Comparison of ENCODE assay signal across 23 mouse cellular contexts in the genomic region with DNA sequence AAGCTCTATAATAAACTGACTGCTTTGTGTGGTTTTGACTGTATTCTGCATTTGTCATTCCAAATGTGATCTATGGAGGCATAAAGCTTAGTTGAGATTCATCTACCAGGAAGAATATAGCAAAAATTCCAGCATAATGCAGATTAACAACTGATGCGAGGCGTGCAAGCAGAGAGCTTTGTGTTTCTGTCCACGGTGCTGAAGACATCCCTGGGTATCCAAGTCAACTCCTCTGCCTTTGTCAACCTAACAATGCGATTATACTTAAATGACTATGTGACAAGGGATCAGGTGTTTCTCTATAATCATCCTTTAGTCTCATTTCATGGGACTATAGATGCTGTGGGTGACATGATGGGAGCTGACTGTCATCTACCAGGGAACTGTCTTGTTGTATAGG.
A peak's percentile ranks its signal among the peaks of the same experiment; 100 is the strongest.
DNase-seq lines count a peak whose midpoint lies in the region; ATAC-seq and TF ChIP-seq lines count a peak whose summit lies in the region.
"Had no signal": no experiment of that assay in that cellular context is flagged by ENCODE, and none has a peak within 500 bp of the region (broad histone marks: within the 10 kb centered on the region; RNA-seq: fewer than 3 reads in every experiment).

No protein-coding gene starts in this region.

- TF ChIP-seq CTCF in layer of hippocampus, adult 2 months (conservative IDR thresholded peaks at IDR 0.05): no peak

- no peak overlapping the region for H3K4me2 ChIP-seq in hindbrain, embryonic 12.5 days (replicated peaks)
- H3K4me2 ChIP-seq in hindbrain, embryonic 16.5 days (ENCODE audit: low read length): no peak overlapping the region
- H3K4me2 ChIP-seq: embryonic facial prominence, embryonic 15.5 days; heart, embryonic 15.5 days; limb, embryonic 12.5 days; liver, embryonic 13.5 days; midbrain, embryonic 12.5 days; stomach, embryonic 15.5 days had no signal

- no peak overlapping the region for H3K9ac ChIP-seq in hindbrain, embryonic 12.5 days
- H3K9ac ChIP-seq in hindbrain, embryonic 16.5 days (ENCODE audit: low read depth, low read length): no peak overlapping the region
- H3K9ac ChIP-seq: embryonic facial prominence, embryonic 15.5 days; heart, embryonic 15.5 days; limb, embryonic 12.5 days; liver, embryonic 13.5 days; midbrain, embryonic 12.5 days; stomach, embryonic 15.5 days had no signal

- H3K27ac ChIP-seq in hindbrain, embryonic 12.5 days: 0 out of 2 replicates have a peak overlapping the region, but pooled peaks have one; percentile 36
- H3K27ac ChIP-seq in hindbrain, embryonic 16.5 days (ENCODE audit: low read depth, low read length): no peak overlapping the region
- H3K27ac ChIP-seq in layer of hippocampus, adult 2 months: 0 out of 2 replicates have a peak overlapping the region, but pooled peaks have one; percentile 23
- H3K27ac ChIP-seq: embryonic facial prominence, embryonic 15.5 days; heart, embryonic 15.5 days; limb, embryonic 12.5 days; liver, embryonic 13.5 days; macrophage; midbrain, embryonic 12.5 days; stomach, embryonic 15.5 days had no signal

- no peaks in the 10 kb centered on the region for H3K27me3 ChIP-seq in hindbrain, embryonic 12.5 days
- H3K27me3 ChIP-seq in hindbrain, embryonic 16.5 days (replicated peaks; ENCODE audit: control insufficient read depth, insufficient read depth, low read length): no peaks in the 10 kb centered on the region
- H3K27me3 ChIP-seq: embryonic facial prominence, embryonic 15.5 days; heart, embryonic 15.5 days; limb, embryonic 12.5 days; liver, embryonic 13.5 days; midbrain, embryonic 12.5 days; stomach, embryonic 15.5 days had no signal

- peaks cover 11% of the 10 kb centered on the region for H3K4me1 ChIP-seq in hindbrain, embryonic 12.5 days
- H3K4me1 ChIP-seq in hindbrain, embryonic 16.5 days (ENCODE audit: control insufficient read depth, insufficient read depth, low read depth, low read length): no peaks in the 10 kb centered on the region
- H3K4me1 ChIP-seq: embryonic facial prominence, embryonic 15.5 days; heart, embryonic 15.5 days; limb, embryonic 12.5 days; liver, embryonic 13.5 days; stomach, embryonic 15.5 days had no signal

- WGBS in hindbrain, embryonic 12.5 days: 61% methylated on average over 4 of the region's 4 CpGs
- 56% methylated on average over 4 of the region's 4 CpGs for WGBS in hindbrain, embryonic 16.5 days

- H3K9me3 ChIP-seq in hindbrain, embryonic 12.5 days (replicated peaks): no peaks in the 10 kb centered on the region
- no peaks in the 10 kb centered on the region for H3K9me3 ChIP-seq in hindbrain, embryonic 16.5 days (ENCODE audit: control insufficient read depth, low read length)
- H3K9me3 ChIP-seq: embryonic facial prominence, embryonic 15.5 days; heart, embryonic 15.5 days; limb, embryonic 12.5 days; liver, embryonic 13.5 days; midbrain, embryonic 12.5 days; stomach, embryonic 15.5 days had no signal

- DNase-seq in adrenal gland, postnatal 14 days: peak; percentile 10
- DNase-seq in adrenal gland, adult 18-20 months (ENCODE audit: low spot score in 2 of 2): no peak
- no peak for DNase-seq in layer of hippocampus, adult 2 months (ENCODE audit: low spot score in 2 of 2)
- no peak for DNase-seq in layer of hippocampus, postnatal 36 days
- DNase-seq in embryo, embryonic 10.5 days (ENCODE audit: low spot score): peak; percentile 23
- no peak for DNase-seq in right cerebral cortex, adult 18-20 months
- DNase-seq: cerebellum, postnatal 36 days; gastrocnemius, postnatal 36 days; heart, postnatal 4 days; kidney, postnatal 25 days; layer of hippocampus, adult 9-11 months; liver, embryonic 13.5 days; thymus, adult 2 months had no signal

- no peaks in the 10 kb centered on the region for H3K36me3 ChIP-seq in hindbrain, embryonic 12.5 days
- H3K36me3 ChIP-seq in hindbrain, embryonic 16.5 days (ENCODE audit: control insufficient read depth, insufficient read depth, low read length): no peaks in the 10 kb centered on the region
- H3K36me3 ChIP-seq: embryonic facial prominence, embryonic 15.5 days; heart, embryonic 15.5 days; limb, embryonic 12.5 days; liver, embryonic 13.5 days; midbrain, embryonic 12.5 days; stomach, embryonic 15.5 days had no signal

- no peak for ATAC-seq in hindbrain, embryonic 12.5 days (ENCODE audit: low FRiP score)
- ATAC-seq in hindbrain, embryonic 16.5 days: no peak
- ATAC-seq: activated CD4-positive, CD25-positive, alpha-beta regulatory T cell, adult 4 months; CD4-positive, CD25-positive, alpha-beta regulatory T cell, adult 4 months had no signal

- H3K4me3 ChIP-seq in hindbrain, embryonic 12.5 days: no peak overlapping the region
- no peak overlapping the region for H3K4me3 ChIP-seq in hindbrain, embryonic 16.5 days (ENCODE audit: low read length)
- no peak overlapping the region for H3K4me3 ChIP-seq in layer of hippocampus, adult 2 months
- H3K4me3 ChIP-seq: embryonic facial prominence, embryonic 15.5 days; heart, embryonic 15.5 days; limb, embryonic 12.5 days; liver, embryonic 13.5 days; midbrain, embryonic 12.5 days; stomach, embryonic 15.5 days had no signal

Comparison
In these comparisons a context has a peak if more than half of its experiments do, and no peak if none do; other contexts are left out.
1. DNase-seq: peak in adrenal gland, postnatal 14 days (single experiment) and embryo, embryonic 10.5 days (single experiment); none in adrenal gland, adult 18-20 months (0 of 2), layer of hippocampus, adult 2 months (0 of 2), layer of hippocampus, postnatal 36 days (0 of 2) and right cerebral cortex, adult 18-20 months (single experiment).